Mouse (Mus musculus): ENCODE measurements around the gene Ubl3. TPM values are rescaled to one million over a fixed set of nuclear protein-coding genes. Genes with fewer than 3 reads are reported as not detected.

Ubl3 gene
- total and polyA plus RNA-seq, 3 experiments = 23.5 to 36.4 (median 34.4) TPM

- Histone ChIP-seq H3K9me3 (replicated peaks) (peaks cover 19% of the 10 kb centered on the region), H3K27me3 (ENCODE audit: insufficient read depth, low read length) (no peaks in the 10 kb centered on the region), H3K36me3 (replicated peaks) (no peaks in the 10 kb centered on the region), H3K4me3 (ENCODE audit: low read depth, low read length) (no peak overlapping the region), H3K4me1 (ENCODE audit: insufficient read depth, low read depth, low read length) (no peaks in the 10 kb centered on the region)
- TF ChIP-seq GATA2 (IDR thresholded peaks at IDR 0.05; ENCODE audit: borderline replicate concordance, low read depth, low read length) (no peak), POLR2AphosphoS5 (IDR thresholded peaks at IDR 0.05; ENCODE audit: insufficient replicate concordance, low read depth, low read length) (no peak), TAL1 (conservative IDR thresholded peaks at IDR 0.05; ENCODE audit: low read depth, low read length) (no peak), CTCF (IDR thresholded peaks at IDR 0.05; ENCODE audit: low read depth, low read length) (no peak), GATA1 (IDR thresholded peaks at IDR 0.05; ENCODE audit: borderline replicate concordance, low read length) (no peak)
- DNase-seq (ENCODE audit: low spot score) (no peak), ATAC-seq (ENCODE audit: extremely low read depth, insufficient number of reproducible peaks, low FRiP score, poor library complexity, severe bottlenecking) (no peak)
Observed at GRCm38 (mm10) chr5:148578353-148578752, 25.8 kb upstream of the Ubl3 start.

DNA sequence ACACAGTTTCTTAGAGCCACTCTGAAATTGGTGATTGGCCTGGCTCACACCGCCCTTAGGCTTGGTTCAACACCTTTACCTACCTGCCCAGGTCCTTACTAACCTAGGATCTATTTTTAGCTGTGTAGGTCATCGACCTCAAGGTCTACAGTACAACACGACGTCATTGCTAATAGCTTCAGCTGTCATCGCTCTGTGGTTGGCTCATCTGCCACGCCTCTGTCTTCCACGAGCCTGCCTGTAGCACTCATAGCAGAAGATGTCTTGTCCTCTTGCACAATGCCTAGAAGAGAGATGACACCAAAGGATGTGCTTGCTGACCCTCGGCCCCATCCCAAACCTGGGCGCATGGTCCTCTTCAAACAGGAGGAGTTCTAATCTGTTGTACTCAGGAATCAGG is 24.7 kb upstream of the Ubl3 start:
- ATAC-seq (ENCODE audit: extremely low read depth, insufficient number of reproducible peaks, low FRiP score, poor library complexity, severe bottlenecking) (no peak), DNase-seq (ENCODE audit: low spot score) (no peak)
- TF ChIP-seq GATA1 (IDR thresholded peaks at IDR 0.05; ENCODE audit: borderline replicate concordance, low read length) = no peak
- no peak for TF ChIP-seq CTCF (IDR thresholded peaks at IDR 0.05; ENCODE audit: low read depth, low read length)
- TF ChIP-seq TAL1 (conservative IDR thresholded peaks at IDR 0.05; ENCODE audit: low read depth, low read length) = no peak
- TF ChIP-seq GATA2 (IDR thresholded peaks at IDR 0.05; ENCODE audit: borderline replicate concordance, low read depth, low read length) = no peak
- no peak for TF ChIP-seq POLR2AphosphoS5 (IDR thresholded peaks at IDR 0.05; ENCODE audit: insufficient replicate concordance, low read depth, low read length)
- Histone ChIP-seq H3K27me3 (ENCODE audit: insufficient read depth, low read length) (no peaks in the 10 kb centered on the region), H3K4me1 (ENCODE audit: insufficient read depth, low read depth, low read length) (no peaks in the 10 kb centered on the region), H3K36me3 (replicated peaks) (no peaks in the 10 kb centered on the region), H3K4me3 (ENCODE audit: low read depth, low read length) (no peak overlapping the region), H3K9me3 (replicated peaks) (peaks cover 19% of the 10 kb centered on the region)

DNA sequence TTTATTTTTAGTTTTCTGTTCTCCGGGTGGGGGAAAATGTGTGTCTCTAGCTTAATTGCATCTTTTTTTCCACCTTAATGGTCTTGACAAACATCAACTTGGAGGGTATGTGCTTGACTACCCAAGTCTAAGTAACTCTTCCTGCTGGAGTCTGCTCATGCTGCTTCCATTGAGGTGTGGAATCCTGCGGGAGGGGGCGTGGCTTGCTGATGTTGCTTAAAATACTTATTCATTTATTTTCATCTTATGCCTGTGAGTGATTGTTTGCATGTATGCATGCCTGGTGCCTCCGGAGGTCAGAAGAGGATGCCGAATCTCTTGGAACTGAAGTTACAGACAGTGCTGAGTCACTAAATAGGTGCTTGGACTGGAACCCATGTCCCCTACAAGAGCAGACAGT is 22.6 kb upstream of the Ubl3 start:
- no peaks in the 10 kb centered on the region for H3K36me3 ChIP-seq (replicated peaks)
- no peak for DNase-seq (ENCODE audit: low spot score)
- TF ChIP-seq CTCF (IDR thresholded peaks at IDR 0.05; ENCODE audit: low read depth, low read length) = no peak
- no peak for TF ChIP-seq POLR2AphosphoS5 (IDR thresholded peaks at IDR 0.05; ENCODE audit: insufficient replicate concordance, low read depth, low read length)
- no peak for TF ChIP-seq GATA1 (IDR thresholded peaks at IDR 0.05; ENCODE audit: borderline replicate concordance, low read length)
- TF ChIP-seq GATA2 (IDR thresholded peaks at IDR 0.05; ENCODE audit: borderline replicate concordance, low read depth, low read length) = no peak
- no peak for TF ChIP-seq TAL1 (conservative IDR thresholded peaks at IDR 0.05; ENCODE audit: low read depth, low read length)
- no peaks in the 10 kb centered on the region for H3K27me3 ChIP-seq (ENCODE audit: insufficient read depth, low read length)
- H3K4me3 ChIP-seq (ENCODE audit: low read depth, low read length) = no peak overlapping the region
- H3K4me1 ChIP-seq (ENCODE audit: insufficient read depth, low read depth, low read length) = no peaks in the 10 kb centered on the region
- peaks cover 20% of the 10 kb centered on the region for H3K9me3 ChIP-seq (replicated peaks)
- ATAC-seq (ENCODE audit: extremely low read depth, insufficient number of reproducible peaks, low FRiP score, poor library complexity, severe bottlenecking) = no peak

GRCm38 (mm10) chr5:148572676-148573075 is 20.1 kb upstream of the Ubl3 start:
- no peak overlapping the region for H3K4me3 ChIP-seq (ENCODE audit: low read depth, low read length)
- TF ChIP-seq CTCF (IDR thresholded peaks at IDR 0.05; ENCODE audit: low read depth, low read length) (no peak), GATA2 (IDR thresholded peaks at IDR 0.05; ENCODE audit: borderline replicate concordance, low read depth, low read length) (no peak), TAL1 (conservative IDR thresholded peaks at IDR 0.05; ENCODE audit: low read depth, low read length) (no peak), GATA1 (IDR thresholded peaks at IDR 0.05; ENCODE audit: borderline replicate concordance, low read length) (no peak), POLR2AphosphoS5 (IDR thresholded peaks at IDR 0.05; ENCODE audit: insufficient replicate concordance, low read depth, low read length) (no peak)
- ATAC-seq (ENCODE audit: extremely low read depth, insufficient number of reproducible peaks, low FRiP score, poor library complexity, severe bottlenecking) (no peak), DNase-seq (ENCODE audit: low spot score) (no peak)
- no peaks in the 10 kb centered on the region for H3K27me3 ChIP-seq (ENCODE audit: insufficient read depth, low read length)
- H3K36me3 ChIP-seq (replicated peaks) = no peaks in the 10 kb centered on the region
- H3K4me1 ChIP-seq (ENCODE audit: insufficient read depth, low read depth, low read length) = no peaks in the 10 kb centered on the region
- H3K9me3 ChIP-seq (replicated peaks) = peaks cover 9% of the 10 kb centered on the region

DNA sequence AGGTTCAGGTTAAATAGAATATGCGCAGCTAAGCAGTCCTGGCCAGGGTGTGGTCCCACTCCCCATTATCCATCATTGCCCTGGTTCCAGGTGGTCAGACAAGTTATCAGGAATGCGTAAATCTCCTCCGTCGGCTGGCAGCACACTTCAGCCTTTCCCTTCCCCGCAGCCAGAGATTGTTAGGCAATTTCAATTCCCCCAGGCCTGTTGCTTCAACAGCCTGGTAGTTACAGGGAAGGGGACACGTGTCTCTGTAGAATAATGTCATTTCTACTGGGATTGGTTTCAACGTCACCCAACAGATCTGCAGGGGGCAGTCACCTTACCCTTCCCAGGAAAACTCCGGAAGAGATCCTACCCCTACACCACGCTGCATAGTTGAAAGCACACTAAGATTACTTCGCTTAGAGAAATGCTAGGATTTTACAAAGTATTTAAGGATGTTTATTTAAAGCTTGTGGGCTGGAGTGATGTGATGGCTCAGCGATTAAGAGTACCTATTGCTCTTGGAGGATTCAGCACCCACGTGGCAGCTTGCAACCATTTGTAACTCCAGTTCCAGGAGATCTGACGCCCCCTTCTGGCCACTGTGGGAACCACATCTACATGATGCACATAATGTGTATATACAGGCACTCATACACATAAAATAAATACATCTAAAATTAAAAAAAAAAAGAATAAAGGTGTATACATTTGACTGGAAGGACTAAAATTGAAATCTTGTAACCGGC is 18.1 kb upstream of the Ubl3 start:
- no peaks in the 10 kb centered on the region for H3K36me3 ChIP-seq (replicated peaks)
- no peak overlapping the region for H3K4me3 ChIP-seq (ENCODE audit: low read depth, low read length)
- no peaks in the 10 kb centered on the region for H3K27me3 ChIP-seq (ENCODE audit: insufficient read depth, low read length)
- H3K9me3 ChIP-seq (replicated peaks) = 0 out of 2 replicates have a peak, but pooled peaks cover 4% of the 10 kb centered on the region
- no peaks in the 10 kb centered on the region for H3K4me1 ChIP-seq (ENCODE audit: insufficient read depth, low read depth, low read length)
- TF ChIP-seq POLR2AphosphoS5 (IDR thresholded peaks at IDR 0.05; ENCODE audit: insufficient replicate concordance, low read depth, low read length) (no peak), CTCF (IDR thresholded peaks at IDR 0.05; ENCODE audit: low read depth, low read length) (no peak), TAL1 (conservative IDR thresholded peaks at IDR 0.05; ENCODE audit: low read depth, low read length) (no peak), GATA2 (IDR thresholded peaks at IDR 0.05; ENCODE audit: borderline replicate concordance, low read depth, low read length) (no peak), GATA1 (IDR thresholded peaks at IDR 0.05; ENCODE audit: borderline replicate concordance, low read length) (no peak)
- DNase-seq (ENCODE audit: low spot score) (no peak), ATAC-seq (ENCODE audit: extremely low read depth, insufficient number of reproducible peaks, low FRiP score, poor library complexity, severe bottlenecking) (no peak)

GRCm38 (mm10) chr5:148569444-148569843 is 16.9 kb upstream of the Ubl3 start:
- H3K27me3 ChIP-seq (ENCODE audit: insufficient read depth, low read length) = no peaks in the 10 kb centered on the region
- ATAC-seq (ENCODE audit: extremely low read depth, insufficient number of reproducible peaks, low FRiP score, poor library complexity, severe bottlenecking) = no peak
- 0 out of 2 replicates have a peak, but pooled peaks cover 4% of the 10 kb centered on the region for H3K9me3 ChIP-seq (replicated peaks)
- TF ChIP-seq CTCF (IDR thresholded peaks at IDR 0.05; ENCODE audit: low read depth, low read length) = no peak
- no peak for TF ChIP-seq POLR2AphosphoS5 (IDR thresholded peaks at IDR 0.05; ENCODE audit: insufficient replicate concordance, low read depth, low read length)
- no peak for TF ChIP-seq GATA1 (IDR thresholded peaks at IDR 0.05; ENCODE audit: borderline replicate concordance, low read length)
- no peak for TF ChIP-seq GATA2 (IDR thresholded peaks at IDR 0.05; ENCODE audit: borderline replicate concordance, low read depth, low read length)
- TF ChIP-seq TAL1 (conservative IDR thresholded peaks at IDR 0.05; ENCODE audit: low read depth, low read length) = no peak
- no peaks in the 10 kb centered on the region for H3K4me1 ChIP-seq (ENCODE audit: insufficient read depth, low read depth, low read length)
- no peaks in the 10 kb centered on the region for H3K36me3 ChIP-seq (replicated peaks)
- no peak overlapping the region for H3K4me3 ChIP-seq (ENCODE audit: low read depth, low read length)
- DNase-seq (ENCODE audit: low spot score) = no peak
